Mouse (Mus musculus): Measurements from ENCODE around the gene Ints5.
A peak's percentile ranks its signal among the peaks of the same experiment; 100 is the strongest.
"Not testable (repeated sequence)": the region's sequence is repeated elsewhere in the genome, so short reads cannot be mapped to it uniquely, and the experiment has no call there.

Ints5 gene

GRCm38 (mm10) chr19:8892829-8893766 lies at the start of gene Ints5:
Gene Ints5, plus strand, starts transcription at chr19:8893005.
- DNase-seq (ENCODE audit: extremely low read depth, insufficient read length, low spot score): peak; percentile 80

DNA sequence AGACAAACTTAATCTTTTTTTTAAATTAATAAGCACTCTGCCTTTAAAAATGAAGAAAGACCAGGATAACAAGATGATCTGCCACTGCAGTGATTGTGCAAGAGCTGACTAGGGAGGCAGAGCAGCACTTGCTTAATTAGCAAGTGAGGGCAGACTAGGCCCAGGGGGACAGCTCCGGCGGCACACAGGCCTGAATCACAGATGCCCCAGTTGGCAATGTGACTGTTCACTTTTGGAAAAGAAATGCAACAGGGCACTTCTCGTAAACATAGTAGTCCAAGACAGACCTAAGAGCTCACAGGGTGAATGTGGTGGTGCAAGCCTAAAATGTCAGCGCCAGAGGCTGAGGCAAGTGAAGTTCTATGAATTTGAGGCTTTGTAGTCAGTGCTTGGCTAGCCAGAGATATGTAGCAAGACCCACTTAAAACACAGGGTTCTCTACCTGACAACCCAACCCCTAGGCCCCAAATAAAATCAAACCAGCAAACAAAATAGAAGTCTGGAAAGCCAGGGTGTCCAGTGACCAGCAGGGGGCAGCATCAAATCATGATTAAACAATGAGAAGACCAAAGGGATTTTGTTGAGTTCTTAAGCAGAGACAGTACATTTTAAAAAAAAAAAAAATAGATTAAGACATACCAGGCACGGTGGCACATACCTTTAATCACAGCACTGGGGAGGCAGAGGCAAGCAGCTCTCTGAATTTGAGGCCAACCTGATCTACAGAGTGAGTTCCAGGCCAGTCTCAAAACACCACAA lies 48.3 kb upstream of the Ints5 start:
- DNase-seq (ENCODE audit: extremely low read depth, insufficient read length, low spot score): no peak

DNA sequence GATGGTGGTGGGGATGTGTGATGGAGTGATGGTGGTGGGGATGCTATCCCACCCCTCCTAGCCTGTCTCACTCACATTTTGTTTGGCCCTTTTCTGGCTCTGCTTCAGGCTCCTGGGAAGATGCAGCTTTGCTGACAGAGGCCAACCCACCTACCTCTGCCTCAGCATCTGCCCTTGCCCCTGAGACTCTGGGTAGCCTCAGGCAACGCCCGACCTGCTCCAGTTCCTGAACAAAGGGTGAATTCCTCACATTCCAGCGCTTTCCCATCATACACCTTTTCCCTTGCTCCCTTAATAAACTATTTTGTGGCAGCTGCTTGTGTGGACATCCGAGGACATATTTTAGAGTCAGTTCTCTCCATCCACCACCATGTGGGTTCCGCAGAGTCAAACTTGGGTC lies 44.4 kb upstream of the Ints5 start:
- no peak for DNase-seq (ENCODE audit: extremely low read depth, insufficient read length, low spot score)

DNA sequence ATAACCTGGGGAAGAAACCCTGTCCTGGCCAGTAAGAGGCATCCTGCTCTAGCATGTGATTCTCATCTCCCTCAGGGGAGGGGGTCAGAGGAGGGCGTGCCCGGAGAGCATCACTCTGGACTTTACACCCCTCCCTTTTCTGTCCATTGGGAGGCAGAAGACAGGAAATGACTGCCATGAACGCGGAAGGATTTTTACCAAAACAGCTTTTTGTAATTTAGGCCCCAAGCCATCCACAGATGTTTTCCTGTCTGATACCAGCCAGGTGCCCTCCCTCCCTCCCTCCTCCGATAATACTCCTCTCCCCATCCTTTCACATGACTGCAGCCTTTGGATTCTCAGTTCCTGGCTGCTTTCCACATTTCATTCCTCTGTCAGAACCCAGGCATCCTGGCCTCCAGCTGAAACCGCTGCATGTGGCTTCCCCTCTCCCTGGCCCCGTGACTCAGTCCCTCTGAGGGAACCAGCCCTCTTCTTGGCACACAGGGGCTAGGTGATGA lies 42.4 kb upstream of the Ints5 start, which contains the start of gene Lrrn4cl:
Gene Lrrn4cl (plus strand): TSS at position 367 of the 500 bp plus-strand sequence.
- DNase-seq (ENCODE audit: extremely low read depth, insufficient read length, low spot score): peak; percentile 73

DNA sequence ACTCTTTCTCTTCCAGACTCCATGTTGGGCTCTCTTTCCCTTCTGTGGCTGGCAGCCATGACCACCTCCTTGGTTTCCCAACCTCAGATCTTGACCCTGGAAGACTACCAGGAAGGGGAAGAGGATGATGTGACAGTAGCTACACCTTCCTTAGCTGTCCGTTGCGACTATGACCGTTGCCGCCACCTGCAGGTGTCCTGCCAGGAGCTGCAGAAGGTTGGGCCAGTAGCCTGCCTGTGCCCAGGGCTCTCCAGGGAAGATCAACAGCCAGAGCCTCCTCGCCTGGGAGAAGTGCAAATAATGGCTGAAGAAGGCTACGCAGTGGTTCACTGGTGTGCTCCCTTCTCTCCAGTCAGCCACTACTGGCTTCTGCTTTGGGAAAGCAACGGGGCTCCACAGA lies 41.2 kb upstream of the Ints5 start:
- no peak for DNase-seq (ENCODE audit: extremely low read depth, insufficient read length, low spot score)

DNA sequence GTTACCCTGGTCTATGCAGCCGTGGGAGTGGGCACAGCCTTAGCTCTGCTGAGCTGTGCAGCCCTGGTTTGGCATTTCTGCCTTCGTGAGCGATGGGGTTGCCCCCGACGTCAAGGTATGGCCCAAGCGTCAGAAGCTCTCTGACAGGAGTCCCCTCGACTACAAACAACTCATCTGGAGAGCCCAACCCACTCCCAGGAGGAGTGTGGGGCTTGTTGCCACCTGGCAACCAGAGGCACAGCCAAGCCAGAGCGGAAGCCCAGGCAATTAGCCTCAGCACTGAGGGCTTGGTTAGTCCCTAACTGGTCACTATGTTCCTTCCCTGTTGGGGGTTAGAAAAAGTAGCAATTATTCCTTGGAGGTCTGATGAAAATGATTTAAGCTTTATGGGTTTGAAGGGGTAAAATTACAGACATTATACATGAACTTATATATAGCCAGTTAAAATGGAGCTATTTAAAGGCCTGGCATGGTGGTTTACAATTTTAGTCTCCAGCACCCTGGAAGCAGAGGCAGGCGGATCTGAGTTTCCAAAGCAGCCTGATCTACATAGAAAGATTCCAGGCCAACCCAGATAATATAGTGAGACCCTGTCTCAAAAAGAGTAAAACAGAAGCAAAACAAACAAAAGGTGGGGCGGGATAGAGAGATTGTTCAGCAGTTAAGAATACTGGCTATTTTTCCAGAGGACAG lies 40.4 kb upstream of the Ints5 start:
- DNase-seq (ENCODE audit: extremely low read depth, insufficient read length, low spot score): no peak

GRCm38 (mm10) chr19:8853117-8853516 lies 39.7 kb upstream of the Ints5 start:
- no peak for DNase-seq (ENCODE audit: extremely low read depth, insufficient read length, low spot score)

- no peak for DNase-seq (ENCODE audit: extremely low read depth, insufficient read length, low spot score)
Observed at GRCm38 (mm10) chr19:8857689-8858088, 35.1 kb upstream of the Ints5 start.

DNA sequence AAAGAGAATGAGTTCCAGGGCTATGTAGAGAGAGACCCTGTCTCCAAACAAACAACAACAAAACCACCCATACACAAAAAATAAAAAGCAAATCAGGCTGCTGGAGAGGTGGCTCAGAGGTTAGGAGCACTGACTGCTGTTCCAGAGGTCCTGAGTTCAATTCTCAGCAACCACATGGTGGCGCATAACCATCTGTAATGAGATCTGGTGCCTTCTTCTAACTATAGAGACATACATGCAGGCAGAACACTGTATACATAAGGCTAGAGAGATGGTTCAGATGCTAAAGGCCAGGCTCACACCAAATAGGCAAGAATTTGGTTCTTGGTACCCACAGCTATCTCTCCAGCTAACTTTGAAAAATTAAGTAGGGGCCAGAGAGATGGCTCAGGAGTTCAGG lies 33.8 kb upstream of the Ints5 start:
- no peak for DNase-seq (ENCODE audit: extremely low read depth, insufficient read length, low spot score)

GRCm38 (mm10) chr19:8864265-8864664 lies 28.5 kb upstream of the Ints5 start:
- no peak for DNase-seq (ENCODE audit: extremely low read depth, insufficient read length, low spot score)

- not testable (repeated sequence) for DNase-seq (ENCODE audit: extremely low read depth, insufficient read length, low spot score)
Observed at GRCm38 (mm10) chr19:8870381-8870780, 22.4 kb upstream of the Ints5 start.

DNA sequence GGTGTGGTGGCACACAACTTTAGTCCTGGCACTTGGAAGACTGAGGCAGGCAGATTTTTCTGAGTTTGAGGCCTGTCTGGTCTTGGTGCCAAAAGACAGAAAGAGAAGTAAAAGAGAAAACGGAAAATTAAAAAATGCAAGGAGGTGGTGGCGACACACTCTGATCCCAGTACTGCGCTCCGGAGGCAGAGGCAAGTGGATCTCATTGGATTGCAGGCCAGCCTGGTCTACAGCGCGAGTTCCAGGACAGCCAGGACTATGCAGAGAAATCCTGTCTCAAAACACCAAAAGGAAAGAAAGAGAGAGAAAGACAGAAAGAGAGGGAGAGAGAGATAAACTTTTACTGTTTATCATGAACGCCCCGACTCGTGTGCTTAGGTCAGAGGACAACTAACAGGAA lies 22.0 kb upstream of the Ints5 start:
- no peak for DNase-seq (ENCODE audit: extremely low read depth, insufficient read length, low spot score)

- peak; percentile 93 for DNase-seq (ENCODE audit: extremely low read depth, insufficient read length, low spot score)
Observed at GRCm38 (mm10) chr19:8871267-8872186, 21.3 kb upstream of the Ints5 start, which contains the start of gene Ubxn1. Gene Ubxn1, plus strand, starts transcription at chr19:8871496.

DNA sequence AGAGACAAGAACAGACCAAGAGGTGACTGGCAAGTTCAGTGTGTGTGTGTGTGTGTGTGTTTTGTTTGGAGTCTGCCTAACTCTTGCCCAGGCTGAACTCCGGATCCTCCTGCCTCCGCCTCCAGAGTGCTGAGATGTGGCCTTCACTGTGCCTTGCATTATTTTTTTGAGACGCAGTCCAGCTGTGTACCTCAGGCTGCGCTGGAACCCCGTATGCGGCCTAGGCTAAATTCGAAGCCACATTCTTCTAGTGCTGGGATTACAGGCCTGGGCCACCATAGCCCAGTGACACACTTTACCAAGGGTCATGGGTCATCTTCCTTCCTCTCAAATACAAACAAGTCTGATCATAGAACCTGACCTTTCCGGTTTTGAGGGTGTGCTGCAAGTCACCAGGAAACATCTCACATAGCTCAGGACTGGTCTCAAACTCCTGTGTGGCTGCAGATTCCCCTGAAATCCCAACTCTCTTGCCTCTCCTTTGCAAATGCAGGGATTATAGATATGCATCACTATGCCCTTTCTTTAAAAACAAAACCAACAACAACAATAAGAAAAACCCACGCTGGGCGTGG lies 20.5 kb upstream of the Ints5 start:
- DNase-seq (ENCODE audit: extremely low read depth, insufficient read length, low spot score): no peak

DNA sequence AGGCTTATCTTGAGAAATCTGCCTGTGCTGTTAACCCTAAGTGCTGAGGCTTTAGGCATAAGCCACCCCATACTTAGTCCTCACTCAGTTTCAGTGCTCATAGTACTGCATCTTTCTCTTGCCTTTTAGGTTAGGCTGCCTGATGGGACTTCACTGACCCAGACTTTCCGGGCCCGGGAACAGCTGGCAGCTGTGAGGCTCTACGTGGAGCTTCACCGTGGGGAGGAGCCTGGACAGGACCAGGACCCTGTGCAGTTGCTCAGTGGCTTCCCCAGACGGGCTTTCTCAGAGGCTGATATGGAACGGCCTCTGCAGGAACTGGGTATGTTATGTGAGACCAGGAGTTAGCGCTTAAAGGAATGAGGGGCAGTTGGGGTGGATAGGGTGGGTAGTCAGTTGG lies 17.8 kb upstream of the Ints5 start:
- DNase-seq (ENCODE audit: extremely low read depth, insufficient read length, low spot score): no peak

DNA sequence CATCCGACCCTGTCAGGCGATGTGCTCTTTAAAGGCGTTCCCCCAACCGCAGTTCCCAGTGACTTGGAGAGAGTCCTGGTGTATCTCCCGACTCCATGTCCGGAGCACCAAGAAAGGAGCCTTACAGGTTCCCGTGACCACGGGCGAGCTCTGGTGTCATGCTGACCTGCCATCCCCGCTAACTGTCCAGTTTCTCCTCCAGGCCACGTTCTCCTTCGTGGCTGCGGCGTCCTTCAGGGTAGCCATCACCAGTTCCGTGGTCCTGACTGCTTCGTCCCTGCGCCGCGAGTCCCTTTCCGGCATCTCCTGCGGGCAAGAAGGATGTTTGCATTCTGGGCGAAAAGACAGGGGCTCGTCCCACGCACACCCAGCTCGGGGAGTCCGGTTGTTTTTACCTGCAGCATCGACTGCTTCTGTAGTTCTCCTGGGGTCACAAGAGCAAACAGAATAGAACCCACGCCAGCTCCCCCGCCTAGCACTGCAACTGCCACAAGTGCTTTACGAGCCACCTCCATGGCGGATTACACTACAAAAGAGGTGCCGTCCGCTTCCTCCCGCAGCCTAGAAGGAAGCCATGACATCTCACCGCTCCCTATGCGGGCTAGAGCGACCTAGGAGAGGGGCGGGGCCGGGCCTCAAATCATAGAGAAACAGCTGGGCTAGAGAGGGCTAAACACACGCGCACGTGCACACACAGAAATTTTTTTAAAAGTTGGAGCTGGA lies 12.3 kb upstream of the Ints5 start, which contains the start of gene Uqcc3:
Gene Uqcc3 (minus strand): TSS at position 613 of the 723 bp plus-strand sequence.
- peak; percentile 65 for DNase-seq (ENCODE audit: extremely low read depth, insufficient read length, low spot score)

GRCm38 (mm10) chr19:8881034-8881392 lies 11.8 kb upstream of the Ints5 start:
- no peak for DNase-seq (ENCODE audit: extremely low read depth, insufficient read length, low spot score)

DNA sequence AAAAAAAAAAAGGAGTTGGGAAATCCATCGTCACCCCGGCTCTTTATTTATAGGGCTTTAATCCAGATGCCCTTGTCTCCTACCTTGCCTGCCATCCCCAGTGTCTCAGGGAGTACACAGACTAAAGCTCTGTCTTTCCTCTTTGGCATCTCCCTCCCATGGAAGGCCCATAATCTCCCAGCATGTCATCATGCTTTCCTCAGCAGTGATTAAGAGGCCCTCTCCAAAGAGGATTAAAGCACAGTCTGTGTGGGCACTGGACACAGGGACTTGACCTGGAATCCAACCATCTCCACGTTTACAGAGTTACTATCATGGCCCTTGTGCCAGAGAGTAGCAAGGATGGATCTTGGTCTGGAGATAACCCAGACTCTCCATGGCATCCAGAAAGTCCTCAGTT lies 9.2 kb upstream of the Ints5 start, which contains the start of the genes Lbhd1 and Gm49403:
Gene Lbhd1 (plus strand): TSS at position 117 of the 400 bp plus-strand sequence.
Gene Gm49403 (plus strand): TSS at position 315 of the 400 bp plus-strand sequence.
- no peak for DNase-seq (ENCODE audit: extremely low read depth, insufficient read length, low spot score)

Data from 3134 (cell line).